Mouse (Mus musculus): ENCODE measurements around the gene Tmpo.

Gene Tmpo

DNA sequence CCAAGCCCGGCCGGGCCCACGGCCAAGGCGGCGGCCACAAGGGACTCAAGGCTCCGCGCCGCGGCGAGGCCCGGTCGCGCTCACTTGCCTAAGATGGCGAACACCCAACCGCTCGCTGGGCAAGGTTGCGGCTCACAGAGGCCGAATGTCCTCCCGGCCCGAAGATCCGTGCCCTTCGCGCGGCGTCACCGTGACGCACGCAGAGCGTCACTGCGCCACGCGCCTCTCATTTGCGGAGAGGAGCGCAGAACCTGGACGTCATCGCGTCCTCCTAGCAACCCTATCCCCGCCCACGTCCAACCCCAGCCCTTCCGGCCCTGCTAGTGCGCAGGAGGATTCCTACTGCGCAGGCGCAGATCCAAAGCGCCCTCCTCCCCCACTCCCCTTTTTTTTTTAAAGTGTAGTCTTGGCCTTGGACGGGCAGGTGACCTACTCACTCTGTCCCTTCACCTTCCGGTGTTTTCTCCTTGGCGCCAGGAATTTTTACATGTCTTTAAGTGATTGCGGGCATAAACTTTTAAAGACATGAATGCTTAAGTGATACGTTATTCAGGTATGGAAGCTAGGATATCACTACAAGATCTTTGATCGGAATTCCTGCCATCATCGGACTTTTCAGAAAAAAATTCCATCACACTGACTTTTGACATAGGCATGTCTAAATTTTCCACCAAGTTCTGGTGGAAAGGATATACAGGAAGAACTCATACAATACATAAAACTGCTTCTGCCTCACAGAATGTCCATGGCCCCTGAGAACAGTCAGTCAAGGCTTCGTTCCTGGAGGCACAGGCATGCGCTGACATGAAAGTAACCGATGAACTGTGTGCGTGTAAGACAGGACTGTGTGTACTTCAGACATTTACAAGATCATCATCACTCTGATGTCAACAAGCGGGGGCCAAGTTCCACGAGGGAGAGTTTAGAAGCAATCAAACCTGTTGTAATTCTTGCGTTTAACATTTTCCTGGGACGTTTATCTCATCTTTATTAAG, 57.0 kb downstream of the Tmpo start, which contains the start of gene Slc25a3:
Slc25a3 (minus strand) TSS at position 232 of the 995 bp plus-strand sequence.
- in situ Hi-C loops (cut with MboI; ENCODE audit: low sequenced_read_pairs): no loop called here

GRCm38 (mm10) chr10:91123281-91123827, 57.8 kb downstream of the Tmpo start:
- in situ Hi-C loops (cut with MboI; ENCODE audit: low sequenced_read_pairs): no loop called here

DNA sequence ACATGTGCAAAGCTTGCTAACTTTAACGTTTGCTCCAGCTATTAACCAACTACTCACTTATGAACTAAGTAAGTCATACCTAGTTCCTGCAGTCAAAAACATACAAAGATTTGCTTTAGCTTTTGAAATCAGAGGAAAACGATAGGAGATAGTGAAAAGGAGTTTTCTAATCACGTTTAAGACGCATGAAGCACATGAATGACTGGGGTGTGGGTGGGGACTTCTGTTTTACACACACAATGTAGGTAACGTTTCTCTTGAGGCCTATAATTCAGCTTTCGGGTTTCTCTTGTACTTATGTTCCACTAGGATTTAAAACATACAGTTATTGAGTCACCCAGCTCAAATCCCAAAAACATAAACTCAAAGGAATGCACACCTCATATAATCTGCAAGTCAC, 58.5 kb downstream of the Tmpo start:
- in situ Hi-C loops (cut with MboI; ENCODE audit: low sequenced_read_pairs): no loop called here

- in situ Hi-C loops (cut with MboI; ENCODE audit: low sequenced_read_pairs): no loop called here
Measured at GRCm38 (mm10) chr10:91116958-91117357, 64.2 kb downstream of the Tmpo start.

DNA sequence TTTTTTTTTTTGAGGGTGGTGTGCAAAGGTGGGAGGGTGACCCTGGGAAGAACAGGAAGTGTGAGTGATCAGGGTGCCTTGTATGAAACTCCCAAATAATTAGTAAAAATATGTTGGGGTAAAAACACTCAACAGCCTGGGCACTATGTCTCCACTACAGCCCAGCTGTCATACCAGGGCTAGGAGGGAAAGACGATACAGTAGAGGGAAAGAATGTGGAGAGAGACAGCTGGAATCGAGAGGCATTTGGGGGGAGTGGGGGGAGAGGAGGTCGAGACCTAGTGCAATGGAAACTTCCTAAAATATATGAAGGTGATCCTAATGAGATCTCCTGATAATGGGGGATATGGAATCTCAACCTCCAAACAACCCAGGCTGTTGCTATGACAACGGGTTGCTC, 71.3 kb downstream of the Tmpo start:
- in situ Hi-C loops (cut with MboI; ENCODE audit: low sequenced_read_pairs): no loop called here

GRCm38 (mm10) chr10:91105981-91106380, 75.1 kb downstream of the Tmpo start:
- in situ Hi-C loops (cut with MboI; ENCODE audit: low sequenced_read_pairs): no loop called here

- in situ Hi-C loops (cut with MboI; ENCODE audit: low sequenced_read_pairs): no loop called here
Measured at GRCm38 (mm10) chr10:91102799-91103590, 78.1 kb downstream of the Tmpo start.

DNA sequence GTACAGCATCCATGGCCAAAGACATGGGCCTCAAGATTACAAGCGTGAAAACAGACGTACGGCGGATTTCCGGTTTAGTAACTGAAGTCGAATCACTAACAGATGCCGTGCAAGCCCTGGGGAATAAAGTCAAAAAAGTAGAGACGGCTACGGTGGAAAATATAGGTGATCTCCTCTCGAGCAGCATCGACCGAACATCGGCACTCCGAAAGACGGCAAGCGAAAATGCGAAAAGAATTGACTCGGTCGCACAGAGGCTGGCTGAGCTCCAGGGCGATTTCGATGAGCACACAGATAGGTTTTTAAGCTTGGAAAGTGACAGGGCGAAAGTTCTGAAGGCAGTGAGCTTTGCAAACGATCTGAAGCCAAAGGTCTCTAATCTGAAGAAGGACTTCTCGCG, 79.2 kb downstream of the Tmpo start:
- in situ Hi-C loops (cut with MboI; ENCODE audit: low sequenced_read_pairs): no loop called here

DNA sequence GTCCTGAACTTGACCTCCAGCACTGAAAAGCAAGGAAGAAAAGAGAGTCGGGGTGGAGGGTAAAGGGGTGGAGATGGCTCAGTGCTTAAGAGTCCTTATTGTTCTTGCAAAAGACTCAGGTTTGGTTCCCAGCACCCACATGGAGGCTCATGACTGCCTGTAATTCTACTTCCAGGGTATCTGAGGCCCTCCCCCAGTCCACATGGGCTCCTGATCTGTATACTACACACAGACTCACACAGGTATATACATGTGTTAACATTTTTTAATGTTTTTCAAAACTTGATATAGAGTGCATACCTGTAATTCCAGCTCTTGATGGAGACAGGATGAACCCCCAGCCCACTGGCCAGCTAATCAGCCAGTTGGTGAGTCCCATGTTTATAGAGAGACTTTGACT, 81.0 kb downstream of the Tmpo start:
- in situ Hi-C loops (cut with MboI; ENCODE audit: low sequenced_read_pairs): no loop called here

GRCm38 (mm10) chr10:91098056-91098455, 83.1 kb downstream of the Tmpo start:
- in situ Hi-C loops (cut with MboI; ENCODE audit: low sequenced_read_pairs): no loop called here
